Mouse (Mus musculus): ENCODE data around the gene Slc46a3. TPM values are rescaled to one million over a fixed set of nuclear protein-coding genes. Genes with fewer than 3 reads are reported as not detected.

The Slc46a3 gene
- polyA plus RNA-seq, 1 experiment from 2014 or later, result 7.6 TPM

Other genes with a start within 250 kb of the Slc46a3 start
- 12.6 and 12.8 TPM in 2 replicates for gene Flt1, start 168.8 kb downstream of the Slc46a3 start, polyA plus RNA-seq (2015; fragmentation: Nextera tagmentation; extraction: Ambion mirVana)
- gene Pomp, start 34.4 kb downstream of the Slc46a3 start, polyA plus RNA-seq (2015; fragmentation: Nextera tagmentation; extraction: Ambion mirVana), result 424 and 470 TPM in 2 replicates
- 21.9 and 26.0 TPM in 2 replicates for gene Mtus2, start 62.5 kb upstream of the Slc46a3 start, polyA plus RNA-seq (2015; fragmentation: Nextera tagmentation; extraction: Ambion mirVana)

All from intestine, embryonic 15.5 days (tissue).